Mouse (Mus musculus): ENCODE results near the gene Clrn3.

- TF ChIP-seq POLR2A (IDR thresholded peaks at IDR 0.05; ENCODE audit: control insufficient read depth, extremely low read depth, insufficient read depth, low read length, poor library complexity) (no peak), CTCF (IDR thresholded peaks at IDR 0.05; ENCODE audit: borderline replicate concordance, control insufficient read depth, extremely low read depth, insufficient read depth, low read length, poor library complexity) (0 out of 2 replicates have a peak, but pooled peaks have one; percentile 2)
These were observed 9.7 kb upstream of the Clrn3 start for GRCm38 (mm10) chr7:135537948-135538741.
